In genomic region chr17:84878316-84878715, GRCm38 (mm10) we compare ENCODE assay signal across 8 mouse cellular contexts.
A peak's percentile ranks its signal among the peaks of the same experiment; 100 is the strongest.
DNase-seq lines count a peak whose midpoint lies in the region; ATAC-seq and TF ChIP-seq lines count a peak whose summit lies in the region.
"Had no signal": no experiment of that assay in that cellular context is flagged by ENCODE, and none has a peak within 500 bp of the region (broad histone marks: within the 10 kb centered on the region; RNA-seq: fewer than 3 reads in every experiment).

No protein-coding gene starts in this region.

- peak overlapping the region; percentile 83 for H3K27ac ChIP-seq in left cerebral cortex, adult 2 months
- no peak overlapping the region for H3K27ac ChIP-seq in limb, embryonic 15.5 days
- peak overlapping the region; percentile 88 for H3K27ac ChIP-seq in small intestine, adult 2 months (ENCODE audit: insufficient read depth, low read depth, low read length)
- H3K27ac ChIP-seq: embryonic facial prominence, embryonic 12.5 days had no signal

- peak overlapping the region; percentile 38 for H3K4me3 ChIP-seq in left cerebral cortex, adult 2 months
- peak overlapping the region; percentile 59 for H3K4me3 ChIP-seq in erythroblast, embryonic 14.5 days (replicated peaks)
- H3K4me3 ChIP-seq in limb, embryonic 15.5 days, result peak overlapping the region; percentile 24; the same call in 1 of the 2 replicates
- H3K4me3 ChIP-seq in small intestine, adult 2 months (ENCODE audit: low read depth, low read length), result no peak overlapping the region

- TF ChIP-seq CTCF in left cerebral cortex, adult 2 months (IDR thresholded peaks at IDR 0.05), result no peak
- no peak for TF ChIP-seq CTCF in small intestine, adult 2 months (IDR thresholded peaks at IDR 0.05; ENCODE audit: extremely low read depth, insufficient read length, insufficient replicate concordance, low read depth, low read length)

- no peak for ATAC-seq in limb, embryonic 15.5 days (ENCODE audit: insufficient number of reproducible peaks, low FRiP score, low TSS enrichment, low read depth)

- no peaks in the 10 kb centered on the region for H3K9me3 ChIP-seq in erythroblast, embryonic 14.5 days (ENCODE audit: control insufficient read depth, low read length)
- H3K9me3 ChIP-seq in limb, embryonic 15.5 days, result no peaks in the 10 kb centered on the region
- H3K9me3 ChIP-seq: embryonic facial prominence, embryonic 12.5 days had no signal

- no peak overlapping the region for H3K9ac ChIP-seq in limb, embryonic 15.5 days
- H3K9ac ChIP-seq: embryonic facial prominence, embryonic 12.5 days had no signal

- 88% methylated on average over 5 of the region's 5 CpGs for WGBS in limb, embryonic 15.5 days
- WGBS in small intestine, adult 2 months, result 56% methylated on average over 5 of the region's 5 CpGs

- H3K27me3 ChIP-seq in erythroblast, embryonic 14.5 days (ENCODE audit: control insufficient read depth), result no peaks in the 10 kb centered on the region
- no peaks in the 10 kb centered on the region for H3K27me3 ChIP-seq in limb, embryonic 15.5 days
- H3K27me3 ChIP-seq in small intestine, adult 2 months (ENCODE audit: control insufficient read depth, insufficient read depth, low read length), result no peaks in the 10 kb centered on the region
- H3K27me3 ChIP-seq: embryonic facial prominence, embryonic 12.5 days had no signal

- H3K36me3 ChIP-seq in erythroblast, embryonic 14.5 days (ENCODE audit: control insufficient read depth), result no peaks in the 10 kb centered on the region
- no peaks in the 10 kb centered on the region for H3K36me3 ChIP-seq in limb, embryonic 15.5 days
- no peaks in the 10 kb centered on the region for H3K36me3 ChIP-seq in small intestine, adult 2 months (ENCODE audit: control insufficient read depth, insufficient read depth, low read length)
- H3K36me3 ChIP-seq: embryonic facial prominence, embryonic 12.5 days had no signal

- H3K4me2 ChIP-seq in limb, embryonic 15.5 days, result no peak overlapping the region

- no peak for TF ChIP-seq POLR2A in small intestine, adult 2 months (IDR thresholded peaks at IDR 0.05; ENCODE audit: low read depth, low read length)

- peaks cover 20% of the 10 kb centered on the region for H3K4me1 ChIP-seq in erythroblast, embryonic 14.5 days (ENCODE audit: control insufficient read depth)
- no peaks in the 10 kb centered on the region for H3K4me1 ChIP-seq in limb, embryonic 15.5 days
- peaks cover 10% of the 10 kb centered on the region; the same call in 1 of the 2 replicates for H3K4me1 ChIP-seq in small intestine, adult 2 months (ENCODE audit: control insufficient read depth, insufficient read depth, insufficient read length, low read length)
- H3K4me1 ChIP-seq: embryonic facial prominence, embryonic 12.5 days had no signal

- intact Hi-C loops in left cerebral cortex, adult 2 months (cut with DNase I), result loop anchor here (5.0 to 10.0 kb wide), 3 partner anchors 64 to 206 kb away; no protein-coding TSS in a partner anchor

- DNase-seq in left cerebral cortex, adult 2 months (ENCODE audit: extremely low spot score in 1 of 2, low spot score in 2 of 2), result no peak
- DNase-seq in left cerebral cortex, adult 18-20 months (ENCODE audit: low spot score in 2 of 2), result no peak
- DNase-seq in right cerebral cortex, postnatal 25 days, result no peak
- DNase-seq in urinary bladder, postnatal 4 days (ENCODE audit: low spot score in 2 of 2), result no peak
